Comparison of ENCODE assay signal across 8 mouse cellular contexts in the genomic region with DNA sequence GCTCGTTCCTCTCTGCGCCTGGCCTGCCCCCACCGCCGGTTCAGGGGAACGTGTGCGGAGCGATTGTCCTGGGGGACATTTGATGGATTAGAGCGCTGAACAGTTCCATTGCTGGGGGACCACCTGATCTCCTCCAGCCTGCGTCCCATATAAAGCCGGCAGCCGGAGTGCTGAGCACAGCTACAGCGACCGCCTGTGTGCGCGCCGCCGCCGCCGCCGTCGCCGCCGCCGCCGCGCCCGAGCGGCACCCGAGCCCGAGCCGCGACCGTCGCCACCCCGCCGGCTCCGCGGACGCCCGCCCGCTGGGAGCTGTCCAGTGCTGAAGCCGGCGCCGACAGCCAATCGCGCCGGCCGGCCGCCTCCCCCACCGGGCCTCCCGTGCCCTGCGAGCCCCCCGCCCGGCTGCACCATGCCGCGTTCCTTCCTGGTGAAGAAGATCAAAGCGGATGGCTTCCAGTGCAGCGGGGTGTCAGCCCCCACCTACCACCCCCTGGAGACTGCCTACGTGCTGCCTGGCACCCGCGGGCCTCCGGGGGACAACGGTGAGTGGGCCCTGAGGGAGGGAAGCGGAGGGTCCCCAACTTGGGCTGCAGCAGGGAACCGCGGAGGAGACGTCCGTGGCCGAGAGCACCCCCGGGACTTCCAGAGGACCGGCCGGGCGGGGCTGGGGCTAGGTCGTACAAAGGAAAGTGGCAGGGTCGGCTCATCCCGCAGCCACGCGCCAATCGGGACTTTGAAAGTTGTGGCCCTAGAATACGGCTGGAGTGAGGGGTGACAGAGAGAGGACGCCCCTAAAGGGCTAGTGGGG. TPM values are rescaled to one million over a fixed set of nuclear protein-coding genes. Genes with fewer than 3 reads are reported as not detected.
DNase-seq lines count a peak whose midpoint lies in the region; ATAC-seq and TF ChIP-seq lines count a peak whose summit lies in the region.

No protein-coding gene starts in this region.

- no peak for TF ChIP-seq CTCF in left cerebral cortex, adult 2 months (IDR thresholded peaks at IDR 0.05)
- TF ChIP-seq CTCF in heart, adult 2 months (IDR thresholded peaks at IDR 0.05): no peak

- peak; percentile 72 to 76 for DNase-seq in left cerebral cortex, adult 2 months (ENCODE audit: extremely low spot score in 1 of 2, low spot score in 2 of 2)
- no peak for DNase-seq in left cerebral cortex, adult 8-10 months (ENCODE audit: low spot score in 2 of 2)
- peak; percentile 88 for DNase-seq in embryo, embryonic 11 days
- peak; percentile 85 to 90 for DNase-seq in heart, adult 2 months
- DNase-seq in kidney, adult 11 months: peak; percentile 59
- DNase-seq in naive thymus-derived CD4-positive, alpha-beta T cell, adult 2 months (ENCODE audit: low read depth): peak; percentile 29

- H3K36me3 ChIP-seq in heart, adult 2 months (ENCODE audit: control insufficient read depth, insufficient read depth, low read length): no peaks in the 10 kb centered on the region
- no peaks in the 10 kb centered on the region for H3K36me3 ChIP-seq in liver, embryonic 12.5 days
- no peaks in the 10 kb centered on the region for H3K36me3 ChIP-seq in stomach, embryonic 15.5 days

- peaks cover 10% of the 10 kb centered on the region for H3K27me3 ChIP-seq in heart, adult 2 months (ENCODE audit: control insufficient read depth, insufficient read depth, low read length)
- peaks cover 97% of the 10 kb centered on the region for H3K27me3 ChIP-seq in liver, embryonic 12.5 days (replicated peaks)
- H3K27me3 ChIP-seq in stomach, embryonic 15.5 days (replicated peaks): peaks cover 57% of the 10 kb centered on the region

- peak overlapping the region; percentile 90 for H3K27ac ChIP-seq in left cerebral cortex, adult 2 months
- H3K27ac ChIP-seq in heart, adult 2 months: no peak overlapping the region
- no peak overlapping the region for H3K27ac ChIP-seq in liver, embryonic 12.5 days
- H3K27ac ChIP-seq in stomach, embryonic 15.5 days: no peak overlapping the region

- TF ChIP-seq POLR2A in heart, adult 2 months (IDR thresholded peaks at IDR 0.05; ENCODE audit: insufficient read depth, low read depth, low read length): no peak

- WGBS in heart, adult 2 months: 2% methylated on average over 81 of the region's 81 CpGs
- WGBS in liver, embryonic 12.5 days (ENCODE audit: insufficient replicate concordance): under 1% methylated on average over 78 of the region's 81 CpGs
- under 1% methylated on average over 79 of the region's 81 CpGs for WGBS in stomach, embryonic 15.5 days

- H3K4me2 ChIP-seq in liver, embryonic 12.5 days: peak overlapping the region; percentile 53
- peak overlapping the region; percentile 64 for H3K4me2 ChIP-seq in stomach, embryonic 15.5 days

- H3K9me3 ChIP-seq in liver, embryonic 12.5 days (replicated peaks): no peaks in the 10 kb centered on the region
- H3K9me3 ChIP-seq in stomach, embryonic 15.5 days: no peaks in the 10 kb centered on the region

- H3K9ac ChIP-seq in heart, adult 2 months (ENCODE audit: low read depth, low read length): no peak overlapping the region
- no peak overlapping the region for H3K9ac ChIP-seq in liver, embryonic 12.5 days
- H3K9ac ChIP-seq in stomach, embryonic 15.5 days: no peak overlapping the region

- peak; percentile 62 for ATAC-seq in liver, embryonic 12.5 days
- peak; percentile 85 for ATAC-seq in stomach, embryonic 15.5 days (ENCODE audit: insufficient read depth, low FRiP score, low read depth)

- intact Hi-C loops in left cerebral cortex, adult 2 months (cut with DNase I): loop anchor here (2.0 kb wide), 1 partner anchor 53 kb away; no protein-coding TSS in a partner anchor
- intact Hi-C loops in heart, adult 2 months (cut with DNase I): loop anchor here (5.0 kb wide), 1 partner anchor 55 kb away; no protein-coding TSS in a partner anchor

- H3K4me3 ChIP-seq in left cerebral cortex, adult 2 months: peak overlapping the region; percentile 62
- 0 out of 2 replicates have a peak overlapping the region, but pooled peaks have one; percentile 29 for H3K4me3 ChIP-seq in heart, adult 2 months
- H3K4me3 ChIP-seq in liver, embryonic 12.5 days: peak overlapping the region; percentile 35
- peak overlapping the region; percentile 31 for H3K4me3 ChIP-seq in stomach, embryonic 15.5 days (replicated peaks)

- H3K4me1 ChIP-seq in heart, adult 2 months (ENCODE audit: control insufficient read depth, insufficient read depth, low read length): no peaks in the 10 kb centered on the region
- 0 out of 2 replicates have a peak, but pooled peaks cover 5% of the 10 kb centered on the region for H3K4me1 ChIP-seq in liver, embryonic 12.5 days
- H3K4me1 ChIP-seq in stomach, embryonic 15.5 days: peaks cover 13% of the 10 kb centered on the region

- no peak for TF ChIP-seq EP300 in heart, adult 2 months (IDR thresholded peaks at IDR 0.05; ENCODE audit: insufficient read depth, low read depth, low read length)

- no peaks in the 10 kb centered on the region for H3K79me2 ChIP-seq in heart, adult 2 months (replicated peaks; ENCODE audit: control insufficient read depth, insufficient read depth, low read length)

RNA-seq across cellular contexts. Expression of gene Scrt2, which starts 0.5 kb away (rescaled TPM):
- 10 to 100 TPM; 18.7 to 23.9 TPM for total RNA-seq in left cerebral cortex, adult 2 months (2021)
- total RNA-seq in left cerebral cortex, adult 8-10 months (2022): 10 to 100 TPM; 17.9 to 22.5 (median 20.4) TPM
- total RNA-seq in heart, adult 2 months (2021): not detected
- not detected in 2 replicates for polyA plus RNA-seq in heart, adult 2 months (2012; rRNA removed)
- not detected in 2 replicates for polyA plus RNA-seq in liver, embryonic 12.5 days (2016; fragmentation: Nextera tagmentation; extraction: Ambion mirVana)
- 0.04 and 0.05 TPM in 2 replicates for polyA plus RNA-seq in stomach, embryonic 15.5 days (2015; fragmentation: Nextera tagmentation; extraction: Ambion mirVana)

RNA-seq across cellular contexts. Expression of gene Srxn1, which starts 23.5 kb away (rescaled TPM):
- total RNA-seq in left cerebral cortex, adult 2 months (2021): 100 to 1,000 TPM in 1 of 2 experiments, 10 to 100 TPM in 1; 98.3 to 114 TPM
- 100 to 1,000 TPM in 1 of 4 experiments, 10 to 100 TPM in 3; 84.6 to 103 (median 91.5) TPM for total RNA-seq in left cerebral cortex, adult 8-10 months (2022)
- total RNA-seq in heart, adult 2 months (2021): 10 to 100 TPM; 19.2 to 23.9 TPM
- polyA plus RNA-seq in heart, adult 2 months (2012; rRNA removed): 35.9 and 40.0 TPM in 2 replicates
- 23.1 and 27.2 TPM in 2 replicates for polyA plus RNA-seq in liver, embryonic 12.5 days (2016; fragmentation: Nextera tagmentation; extraction: Ambion mirVana)
- polyA plus RNA-seq in stomach, embryonic 15.5 days (2015; fragmentation: Nextera tagmentation; extraction: Ambion mirVana): 12.2 and 12.7 TPM in 2 replicates

Comparison
In these comparisons a context has a peak if more than half of its experiments do, and no peak if none do; other contexts are left out.
1. DNase-seq: peak in left cerebral cortex, adult 2 months (2 of 2), embryo, embryonic 11 days (single experiment), heart, adult 2 months (2 of 2), kidney, adult 11 months (single experiment) and naive thymus-derived CD4-positive, alpha-beta T cell, adult 2 months (single experiment); none in left cerebral cortex, adult 8-10 months (0 of 2).
2. RNA of gene Scrt2, which starts 0.5 kb away (total RNA-seq): 18.7 to 23.9 TPM in left cerebral cortex, adult 2 months and 17.9 to 22.5 TPM in left cerebral cortex, adult 8-10 months; not detected in heart, adult 2 months; every median in the first group is over 10 times any median in the second.
3. Peak in every context shown above with its lines, with median percentiles within 50 percentile points of each other: H3K4me3 ChIP-seq.